12 mouse cellular contexts compared by ENCODE assay signal in genomic region chr17:85869179-85869578, GRCm38 (mm10).
DNase-seq lines count a peak whose midpoint lies in the region; ATAC-seq and TF ChIP-seq lines count a peak whose summit lies in the region.
"Had no signal": no experiment of that assay in that cellular context is flagged by ENCODE, and none has a peak within 500 bp of the region (broad histone marks: within the 10 kb centered on the region; RNA-seq: fewer than 3 reads in every experiment).

No protein-coding gene starts in this region.

- no peaks in the 10 kb centered on the region for H3K36me3 ChIP-seq in forebrain, embryonic 10.5 days (replicated peaks)
- H3K36me3 ChIP-seq in forebrain, embryonic 13.5 days (ENCODE audit: poor library complexity, severe bottlenecking) = no peaks in the 10 kb centered on the region
- H3K36me3 ChIP-seq in lung, embryonic 16.5 days (ENCODE audit: control insufficient read depth, insufficient read depth, low read length) = no peaks in the 10 kb centered on the region
- no peaks in the 10 kb centered on the region for H3K36me3 ChIP-seq in intestine, embryonic 16.5 days (ENCODE audit: control insufficient read depth, insufficient read depth, low read length)
- no peaks in the 10 kb centered on the region for H3K36me3 ChIP-seq in stomach, embryonic 16.5 days (ENCODE audit: control insufficient read depth, insufficient read depth, low read length)
- H3K36me3 ChIP-seq in liver, postnatal 0 days (replicated peaks; ENCODE audit: insufficient read depth, low read length) = no peaks in the 10 kb centered on the region
- H3K36me3 ChIP-seq: G1E had no signal

- DNase-seq in forebrain, embryonic 10.5 days (ENCODE audit: extremely low spot score, low spot score) = no peak
- DNase-seq in lung, adult 2 months = no peak
- DNase-seq in liver, postnatal 0 days = no peak
- no peak for DNase-seq in frontal cortex, postnatal 10 days (ENCODE audit: low spot score in 2 of 2)
- DNase-seq: kidney, postnatal 4 days; lung, postnatal 36 days; thymus, postnatal 36 days had no signal

- no peak for ATAC-seq in forebrain, embryonic 13.5 days
- ATAC-seq in lung, embryonic 16.5 days (ENCODE audit: low read depth) = 0 out of 2 replicates have a peak, but pooled peaks have one; percentile 22
- ATAC-seq in intestine, embryonic 16.5 days = 0 out of 2 replicates have a peak, but pooled peaks have one; percentile 48
- peak; percentile 41; the same call in 1 of the 2 replicates for ATAC-seq in stomach, embryonic 16.5 days (ENCODE audit: insufficient read depth, low FRiP score)
- ATAC-seq in liver, postnatal 0 days = no peak

- no peak for TF ChIP-seq CTCF in lung, adult 2 months (IDR thresholded peaks at IDR 0.05; ENCODE audit: insufficient read depth, low read length)
- no peak for TF ChIP-seq CTCF in liver, postnatal 0 days (IDR thresholded peaks at IDR 0.05; ENCODE audit: low read depth)

- H3K4me3 ChIP-seq in forebrain, embryonic 10.5 days = no peak overlapping the region
- no peak overlapping the region for H3K4me3 ChIP-seq in forebrain, embryonic 13.5 days
- H3K4me3 ChIP-seq in lung, embryonic 16.5 days (ENCODE audit: low read length) = no peak overlapping the region
- no peak overlapping the region for H3K4me3 ChIP-seq in lung, adult 2 months (replicated peaks; ENCODE audit: extremely low read depth, low read depth, low read length)
- H3K4me3 ChIP-seq in intestine, embryonic 16.5 days (ENCODE audit: low read length) = no peak overlapping the region
- no peak overlapping the region for H3K4me3 ChIP-seq in stomach, embryonic 16.5 days (replicated peaks; ENCODE audit: low read length)
- H3K4me3 ChIP-seq in liver, postnatal 0 days (ENCODE audit: low read depth, low read length) = no peak overlapping the region

- 35% methylated on average over 5 of the region's 5 CpGs for WGBS in forebrain, embryonic 10.5 days
- WGBS in forebrain, embryonic 13.5 days = 35% methylated on average over 5 of the region's 5 CpGs
- WGBS in lung, embryonic 16.5 days = 31% methylated on average over 5 of the region's 5 CpGs
- WGBS in lung, adult 2 months = 44% methylated on average over 5 of the region's 5 CpGs
- WGBS in intestine, embryonic 16.5 days = 52% methylated on average over 5 of the region's 5 CpGs
- 41% methylated on average over 5 of the region's 5 CpGs for WGBS in stomach, embryonic 16.5 days
- WGBS in liver, postnatal 0 days (ENCODE audit: insufficient replicate concordance) = 54% methylated on average over 5 of the region's 5 CpGs

- H3K4me2 ChIP-seq in forebrain, embryonic 13.5 days = no peak overlapping the region
- no peak overlapping the region for H3K4me2 ChIP-seq in lung, embryonic 16.5 days (ENCODE audit: low read depth, low read length)
- no peak overlapping the region for H3K4me2 ChIP-seq in intestine, embryonic 16.5 days (ENCODE audit: low read depth, low read length)
- H3K4me2 ChIP-seq in stomach, embryonic 16.5 days (ENCODE audit: low read depth, low read length) = no peak overlapping the region
- H3K4me2 ChIP-seq in liver, postnatal 0 days (ENCODE audit: low read depth, low read length) = no peak overlapping the region

- no peak for TF ChIP-seq POLR2A in lung, adult 2 months (IDR thresholded peaks at IDR 0.05; ENCODE audit: borderline replicate concordance, extremely low read depth, low read depth, low read length)

- peaks cover 54% of the 10 kb centered on the region for H3K27me3 ChIP-seq in forebrain, embryonic 10.5 days (ENCODE audit: poor library complexity, severe bottlenecking)
- peaks cover 5% of the 10 kb centered on the region; the same call in 1 of the 2 replicates for H3K27me3 ChIP-seq in forebrain, embryonic 13.5 days
- peaks cover 4% of the 10 kb centered on the region for H3K27me3 ChIP-seq in lung, embryonic 16.5 days (ENCODE audit: control insufficient read depth, insufficient read depth, low read depth, low read length)
- H3K27me3 ChIP-seq in intestine, embryonic 16.5 days (replicated peaks; ENCODE audit: control insufficient read depth, insufficient read depth, low read length) = no peaks in the 10 kb centered on the region
- H3K27me3 ChIP-seq in stomach, embryonic 16.5 days (ENCODE audit: control insufficient read depth, insufficient read depth, low read length) = peaks cover 6% of the 10 kb centered on the region; the same call in 1 of the 2 replicates
- peaks cover 25% of the 10 kb centered on the region for H3K27me3 ChIP-seq in liver, postnatal 0 days (ENCODE audit: insufficient read depth, low read length)

- H3K27ac ChIP-seq in forebrain, embryonic 10.5 days = peak overlapping the region; percentile 73
- no peak overlapping the region; the same call in 1 of the 2 replicates for H3K27ac ChIP-seq in forebrain, embryonic 13.5 days
- peak overlapping the region; percentile 0; the same call in 1 of the 2 replicates for H3K27ac ChIP-seq in lung, embryonic 16.5 days (ENCODE audit: low read length)
- H3K27ac ChIP-seq in intestine, embryonic 16.5 days (ENCODE audit: low read length) = no peak overlapping the region
- peak overlapping the region; percentile 65; the same call in 1 of the 2 replicates for H3K27ac ChIP-seq in stomach, embryonic 16.5 days (ENCODE audit: low read length)
- H3K27ac ChIP-seq in liver, postnatal 0 days (ENCODE audit: low read depth) = no peak overlapping the region

- peaks cover 65% of the 10 kb centered on the region for H3K4me1 ChIP-seq in forebrain, embryonic 10.5 days
- H3K4me1 ChIP-seq in forebrain, embryonic 13.5 days = peaks cover 30% of the 10 kb centered on the region
- peaks cover 21% of the 10 kb centered on the region for H3K4me1 ChIP-seq in lung, embryonic 16.5 days (replicated peaks; ENCODE audit: control insufficient read depth, insufficient read depth, low read length)
- no peaks in the 10 kb centered on the region; the same call in 1 of the 2 replicates for H3K4me1 ChIP-seq in lung, adult 2 months (ENCODE audit: control insufficient read depth, insufficient read depth, low read length)
- H3K4me1 ChIP-seq in intestine, embryonic 16.5 days (ENCODE audit: control insufficient read depth, insufficient read depth, low read length) = 0 out of 2 replicates have a peak, but pooled peaks cover 6% of the 10 kb centered on the region
- peaks cover 21% of the 10 kb centered on the region for H3K4me1 ChIP-seq in stomach, embryonic 16.5 days (ENCODE audit: control insufficient read depth, insufficient read depth, low read length)
- H3K4me1 ChIP-seq in liver, postnatal 0 days (ENCODE audit: insufficient read depth) = no peaks in the 10 kb centered on the region

- no peak overlapping the region for H3K9ac ChIP-seq in forebrain, embryonic 13.5 days
- H3K9ac ChIP-seq in lung, embryonic 16.5 days (ENCODE audit: low read length) = no peak overlapping the region
- no peak overlapping the region for H3K9ac ChIP-seq in intestine, embryonic 16.5 days (ENCODE audit: low read depth, low read length)
- peak overlapping the region; percentile 29; the same call in 1 of the 2 replicates for H3K9ac ChIP-seq in stomach, embryonic 16.5 days (ENCODE audit: low read length)
- H3K9ac ChIP-seq in liver, postnatal 0 days (replicated peaks) = no peak overlapping the region

- TF ChIP-seq EP300 in liver, postnatal 0 days (IDR thresholded peaks at IDR 0.05; ENCODE audit: low read depth) = no peak

- no peaks in the 10 kb centered on the region for H3K9me3 ChIP-seq in forebrain, embryonic 10.5 days
- H3K9me3 ChIP-seq in forebrain, embryonic 13.5 days (replicated peaks) = no peaks in the 10 kb centered on the region
- no peaks in the 10 kb centered on the region for H3K9me3 ChIP-seq in lung, embryonic 16.5 days (ENCODE audit: control insufficient read depth, low read length)
- H3K9me3 ChIP-seq in intestine, embryonic 16.5 days (ENCODE audit: control insufficient read depth, low read length) = no peaks in the 10 kb centered on the region
- H3K9me3 ChIP-seq in stomach, embryonic 16.5 days (replicated peaks; ENCODE audit: control insufficient read depth, low read length) = no peaks in the 10 kb centered on the region
- no peaks in the 10 kb centered on the region for H3K9me3 ChIP-seq in liver, postnatal 0 days (ENCODE audit: low read length)
- H3K9me3 ChIP-seq: G1E had no signal

Comparison
In these comparisons a context has a peak if more than half of its experiments do, and no peak if none do; other contexts are left out.
1. H3K27ac ChIP-seq: peak in forebrain, embryonic 10.5 days (single experiment), lung, embryonic 16.5 days (single experiment) and stomach, embryonic 16.5 days (single experiment); none in forebrain, embryonic 13.5 days (single experiment), intestine, embryonic 16.5 days (single experiment) and liver, postnatal 0 days (single experiment).
2. ATAC-seq: peak in lung, embryonic 16.5 days (single experiment), intestine, embryonic 16.5 days (single experiment) and stomach, embryonic 16.5 days (single experiment); none in forebrain, embryonic 13.5 days (single experiment) and liver, postnatal 0 days (single experiment).